In genomic region chr11:30198091-30198675, GRCm38 (mm10) we compare ENCODE assay signal across 8 mouse cellular contexts.
DNase-seq lines count a peak whose midpoint lies in the region; ATAC-seq and TF ChIP-seq lines count a peak whose summit lies in the region.

No protein-coding gene starts in this region.

- H3K4me2 ChIP-seq in lung, embryonic 14.5 days, result peak overlapping the region; percentile 71
- H3K4me2 ChIP-seq in neural tube, embryonic 15.5 days, result peak overlapping the region; percentile 76

- no peak for TF ChIP-seq EP300 in heart, adult 2 months (IDR thresholded peaks at IDR 0.05; ENCODE audit: insufficient read depth, low read depth, low read length)

- peak overlapping the region; percentile 27 for H3K9ac ChIP-seq in heart, adult 2 months (ENCODE audit: low read depth, low read length)
- H3K9ac ChIP-seq in lung, embryonic 14.5 days, result peak overlapping the region; percentile 59
- H3K9ac ChIP-seq in neural tube, embryonic 15.5 days (replicated peaks), result peak overlapping the region; percentile 27

- 2% methylated on average over 34 of the region's 34 CpGs for WGBS in heart, adult 2 months
- under 1% methylated on average over 34 of the region's 34 CpGs for WGBS in lung, embryonic 14.5 days
- WGBS in neural tube, embryonic 15.5 days, result 1% methylated on average over 34 of the region's 34 CpGs
- under 1% methylated on average over 34 of the region's 34 CpGs for WGBS in thymus, adult 2 months

- no peak for TF ChIP-seq CTCF in cortical plate, adult 2 months (IDR thresholded peaks at IDR 0.05; ENCODE audit: extremely low read depth, insufficient read depth, low read length)
- TF ChIP-seq CTCF in heart, adult 2 months (IDR thresholded peaks at IDR 0.05), result peak; percentile 36
- TF ChIP-seq CTCF in lung, embryonic 14.5 days (IDR thresholded peaks at IDR 0.05; ENCODE audit: low read depth), result 0 out of 2 replicates have a peak, but pooled peaks have one; percentile 15
- TF ChIP-seq CTCF in thymus, adult 2 months (IDR thresholded peaks at IDR 0.05; ENCODE audit: borderline replicate concordance, control insufficient read depth, extremely low read depth, insufficient read depth, low read length, poor library complexity), result peak; percentile 67; the same call in 1 of the 2 replicates

- no peak overlapping the region for H3K27ac ChIP-seq in cortical plate, adult 2 months (ENCODE audit: insufficient read depth, low read length)
- peak overlapping the region; percentile 52 for H3K27ac ChIP-seq in heart, adult 2 months
- H3K27ac ChIP-seq in lung, embryonic 14.5 days (ENCODE audit: low read depth), result peak overlapping the region; percentile 92
- H3K27ac ChIP-seq in neural tube, embryonic 15.5 days (replicated peaks), result peak overlapping the region; percentile 46
- H3K27ac ChIP-seq in thymus, adult 2 months (ENCODE audit: control insufficient read depth, insufficient read depth, low read length), result peak overlapping the region; percentile 77

- ATAC-seq in lung, embryonic 14.5 days (ENCODE audit: insufficient read depth), result peak; percentile 93
- ATAC-seq in neural tube, embryonic 15.5 days (ENCODE audit: low FRiP score), result peak; percentile 89

- intact Hi-C loops in heart, adult 2 months (cut with DNase I), result loop anchor here (10.0 kb wide), 1 partner anchor 53 kb away; no protein-coding TSS in a partner anchor

- peaks cover 79% of the 10 kb centered on the region for H3K36me3 ChIP-seq in heart, adult 2 months (ENCODE audit: control insufficient read depth, insufficient read depth, low read length)
- H3K36me3 ChIP-seq in lung, embryonic 14.5 days (ENCODE audit: insufficient read depth), result peaks cover 7% of the 10 kb centered on the region; the same call in 1 of the 2 replicates
- H3K36me3 ChIP-seq in neural tube, embryonic 15.5 days, result peaks cover 7% of the 10 kb centered on the region
- no peaks in the 10 kb centered on the region for H3K36me3 ChIP-seq in thymus, adult 2 months (ENCODE audit: control insufficient read depth, insufficient read depth, low read length)

- no peak for TF ChIP-seq POLR2A in cortical plate, adult 2 months (IDR thresholded peaks at IDR 0.05; ENCODE audit: extremely low read depth, insufficient read depth, low read length)
- no peak for TF ChIP-seq POLR2A in heart, adult 2 months (IDR thresholded peaks at IDR 0.05; ENCODE audit: insufficient read depth, low read depth, low read length)
- TF ChIP-seq POLR2A in thymus, adult 2 months (IDR thresholded peaks at IDR 0.05; ENCODE audit: control insufficient read depth, extremely low read depth, insufficient read depth, low read length, poor library complexity), result peak; percentile 66; the same call in 1 of the 2 replicates

- peaks cover 2% of the 10 kb centered on the region; the same call in 1 of the 2 replicates for H3K4me1 ChIP-seq in cortical plate, adult 2 months (ENCODE audit: control insufficient read depth, insufficient read depth, low read length)
- H3K4me1 ChIP-seq in heart, adult 2 months (ENCODE audit: control insufficient read depth, insufficient read depth, low read length), result peaks cover 22% of the 10 kb centered on the region
- peaks cover 5% of the 10 kb centered on the region; the same call in 1 of the 2 replicates for H3K4me1 ChIP-seq in lung, embryonic 14.5 days (ENCODE audit: insufficient read depth)
- H3K4me1 ChIP-seq in neural tube, embryonic 15.5 days, result peaks cover 20% of the 10 kb centered on the region
- H3K4me1 ChIP-seq in thymus, adult 2 months (replicated peaks; ENCODE audit: control insufficient read depth, insufficient read depth, low read length), result peaks cover 12% of the 10 kb centered on the region

- H3K4me3 ChIP-seq in cortical plate, adult 2 months (ENCODE audit: insufficient read depth, low read length), result peak overlapping the region; percentile 26
- H3K4me3 ChIP-seq in heart, adult 2 months, result peak overlapping the region; percentile 31
- H3K4me3 ChIP-seq in lung, embryonic 14.5 days (ENCODE audit: low read depth, low read length), result peak overlapping the region; percentile 42
- peak overlapping the region; percentile 42 for H3K4me3 ChIP-seq in neural tube, embryonic 15.5 days (replicated peaks)
- peak overlapping the region; percentile 82 for H3K4me3 ChIP-seq in thymus, adult 2 months (ENCODE audit: control insufficient read depth, insufficient read depth, low read length)

- H3K27me3 ChIP-seq in heart, adult 2 months (ENCODE audit: control insufficient read depth, insufficient read depth, low read length), result no peaks in the 10 kb centered on the region
- no peaks in the 10 kb centered on the region for H3K27me3 ChIP-seq in lung, embryonic 14.5 days (ENCODE audit: insufficient read depth, low read length)
- H3K27me3 ChIP-seq in neural tube, embryonic 15.5 days (replicated peaks), result no peaks in the 10 kb centered on the region
- H3K27me3 ChIP-seq in thymus, adult 2 months (ENCODE audit: control insufficient read depth, insufficient read depth, low read length), result no peaks in the 10 kb centered on the region

- H3K9me3 ChIP-seq in lung, embryonic 14.5 days (ENCODE audit: low read depth, low read length), result no peaks in the 10 kb centered on the region
- no peaks in the 10 kb centered on the region for H3K9me3 ChIP-seq in neural tube, embryonic 15.5 days (replicated peaks)

- peak; percentile 17 to 25 for DNase-seq in layer of hippocampus, postnatal 10 days (ENCODE audit: low spot score in 2 of 2)
- no peak for DNase-seq in layer of hippocampus, adult 18-20 months (ENCODE audit: low spot score in 2 of 2)
- DNase-seq in heart, adult 2 months, result peak; percentile 69 to 79
- peak; percentile 88 for DNase-seq in kidney, adult 11 months
- DNase-seq in lung, embryonic 14.5 days, result peak; percentile 79
- peak; percentile 89 for DNase-seq in thymus, adult 2 months

- H3K79me2 ChIP-seq in heart, adult 2 months (replicated peaks; ENCODE audit: control insufficient read depth, insufficient read depth, low read length), result peaks cover 12% of the 10 kb centered on the region

Comparison
In these comparisons a context has a peak if more than half of its experiments do, and no peak if none do; other contexts are left out.
1. DNase-seq: peak in layer of hippocampus, postnatal 10 days (2 of 2), heart, adult 2 months (2 of 2), kidney, adult 11 months (single experiment), lung, embryonic 14.5 days (single experiment) and thymus, adult 2 months (single experiment); none in layer of hippocampus, adult 18-20 months (0 of 2).
2. H3K4me3 ChIP-seq: peak in every context shown above with its lines; median percentile 82 in thymus, adult 2 months; 42 in lung, embryonic 14.5 days; 42 in neural tube, embryonic 15.5 days; 31 in heart, adult 2 months; 26 in cortical plate, adult 2 months.
3. Peak in every context shown above with its lines, with median percentiles within 50 percentile points of each other: H3K9ac ChIP-seq.